Mouse (Mus musculus): ENCODE results near the gene Ubn2. TPM values are rescaled to one million over a fixed set of nuclear protein-coding genes. Genes with fewer than 3 reads are reported as not detected.

Ubn2 gene
- total and polyA plus RNA-seq, 2 experiments from 2014 or later, result 13.5 to 24.0 TPM

GRCm38 (mm10) chr6:38550250-38551061, 116.7 kb downstream of the Ubn2 start:
- no peak for TF ChIP-seq CTCF (IDR thresholded peaks at IDR 0.05)
- Histone ChIP-seq H3K9me3 (ENCODE audit: low read length) (no peaks in the 10 kb centered on the region), H3K4me1 (ENCODE audit: insufficient read depth, low read length) (no peaks in the 10 kb centered on the region; the same call in 1 of the 2 replicates), H3K9ac (replicated peaks; ENCODE audit: low read length, poor library complexity, severe bottlenecking) (peak overlapping the region; percentile 93), H3K4me2 (ENCODE audit: low read depth, low read length, poor library complexity, severe bottlenecking) (peak overlapping the region; percentile 63), H3K36me3 (ENCODE audit: insufficient read depth, low read length) (no peaks in the 10 kb centered on the region), H3K27ac (ENCODE audit: low read depth, low read length) (peak overlapping the region; percentile 98), H3K27me3 (ENCODE audit: insufficient read depth, low read length) (no peaks in the 10 kb centered on the region), H3K4me3 (ENCODE audit: low read depth, low read length) (peak overlapping the region; percentile 68)
- DNase-seq (ENCODE audit: low spot score) (peak; percentile 65), ATAC-seq (ENCODE audit: low FRiP score) (no peak)
- WGBS, result 4% methylated on average over 28 of the region's 28 CpGs

- peak within 1 kb of the TSS; percentile 93 for H3K9ac ChIP-seq (replicated peaks; ENCODE audit: low read length, poor library complexity, severe bottlenecking)
These were observed 117.6 kb downstream of the Ubn2 start, which contains the start of gene Luc7l2 for GRCm38 (mm10) chr6:38551062-38551988. Gene Luc7l2 (plus strand): TSS chr6:38551334.

GRCm38 (mm10) chr6:38551989-38552635, 118.4 kb downstream of the Ubn2 start:
- no peak for TF ChIP-seq CTCF (IDR thresholded peaks at IDR 0.05)
- Histone ChIP-seq H3K4me1 (ENCODE audit: insufficient read depth, low read length) (no peaks in the 10 kb centered on the region; the same call in 1 of the 2 replicates), H3K9ac (replicated peaks; ENCODE audit: low read length, poor library complexity, severe bottlenecking) (peak overlapping the region; percentile 79), H3K4me2 (ENCODE audit: low read depth, low read length, poor library complexity, severe bottlenecking) (peak overlapping the region; percentile 48), H3K36me3 (ENCODE audit: insufficient read depth, low read length) (no peaks in the 10 kb centered on the region), H3K27me3 (ENCODE audit: insufficient read depth, low read length) (no peaks in the 10 kb centered on the region), H3K27ac (ENCODE audit: low read depth, low read length) (peak overlapping the region; percentile 98), H3K4me3 (ENCODE audit: low read depth, low read length) (peak overlapping the region; percentile 68), H3K9me3 (ENCODE audit: low read length) (no peaks in the 10 kb centered on the region)
- DNase-seq (ENCODE audit: low spot score) (peak; percentile 98), ATAC-seq (ENCODE audit: low FRiP score) (peak; percentile 94)
- 0% methylated on average over 32 of the region's 32 CpGs for WGBS

More at GRCm38 (mm10) chr6:38551062-38551988, 117.6 kb downstream of the Ubn2 start, which contains the start of gene Luc7l2:
- H3K4me3 ChIP-seq (ENCODE audit: low read depth, low read length), result peak within 1 kb of the TSS; percentile 68
- no peaks in the 10 kb centered on the region for H3K36me3 ChIP-seq (ENCODE audit: insufficient read depth, low read length)
- H3K4me1 ChIP-seq (ENCODE audit: insufficient read depth, low read length), result no peaks in the 10 kb centered on the region; the same call in 1 of the 2 replicates
- DNase-seq (ENCODE audit: low spot score) (peak; percentile 99), ATAC-seq (ENCODE audit: low FRiP score) (peak; percentile 95)
- H3K9me3 ChIP-seq (ENCODE audit: low read length), result no peaks in the 10 kb centered on the region
- under 1% methylated on average over 83 of the region's 98 CpGs for WGBS
- H3K27me3 ChIP-seq (ENCODE audit: insufficient read depth, low read length), result no peaks in the 10 kb centered on the region
- no peak for TF ChIP-seq CTCF (IDR thresholded peaks at IDR 0.05)
- H3K27ac ChIP-seq (ENCODE audit: low read depth, low read length), result peak within 1 kb of the TSS; percentile 98
- H3K4me2 ChIP-seq (ENCODE audit: low read depth, low read length, poor library complexity, severe bottlenecking), result peak within 1 kb of the TSS; percentile 63

GRCm38 (mm10) chr6:38552636-38553000, 118.9 kb downstream of the Ubn2 start:
- H3K27me3 ChIP-seq (ENCODE audit: insufficient read depth, low read length), result no peaks in the 10 kb centered on the region
- peak overlapping the region; percentile 68 for H3K4me3 ChIP-seq (ENCODE audit: low read depth, low read length)
- TF ChIP-seq CTCF (IDR thresholded peaks at IDR 0.05), result no peak
- peak overlapping the region; percentile 79 for H3K9ac ChIP-seq (replicated peaks; ENCODE audit: low read length, poor library complexity, severe bottlenecking)
- H3K9me3 ChIP-seq (ENCODE audit: low read length), result no peaks in the 10 kb centered on the region
- no peaks in the 10 kb centered on the region for H3K36me3 ChIP-seq (ENCODE audit: insufficient read depth, low read length)
- H3K4me2 ChIP-seq (ENCODE audit: low read depth, low read length, poor library complexity, severe bottlenecking), result peak overlapping the region; percentile 48
- no peaks in the 10 kb centered on the region; the same call in 1 of the 2 replicates for H3K4me1 ChIP-seq (ENCODE audit: insufficient read depth, low read length)
- 23% methylated on average over 5 of the region's 5 CpGs for WGBS
- no peak for DNase-seq (ENCODE audit: low spot score)
- no peak for ATAC-seq (ENCODE audit: low FRiP score)
- H3K27ac ChIP-seq (ENCODE audit: low read depth, low read length), result no peak overlapping the region

Small RNAs within 50 kb of the gene (microRNA-seq; reads per million reads assigned to microRNA genes)
- gene Mir7670 (ENCODE audit: borderline number of aligned reads), result not detected

Other genes with a start within 250 kb of the Ubn2 start
- 40.1 and 42.5 TPM in 2 replicates for gene D630045J12Rik, start 179.9 kb upstream of the Ubn2 start, total RNA-seq (2014; rRNA removed)
- gene D630045J12Rik, start 179.9 kb upstream of the Ubn2 start, polyA plus RNA-seq (2015; fragmentation: Nextera tagmentation; extraction: Ambion mirVana), result 7.6 and 9.7 TPM in 2 replicates
- 8.1 and 11.0 TPM in 2 replicates for gene Zc3hav1l, start 134.7 kb upstream of the Ubn2 start, total RNA-seq (2014; rRNA removed)
- 3.6 and 3.7 TPM in 2 replicates for gene Zc3hav1l, start 134.7 kb upstream of the Ubn2 start, polyA plus RNA-seq (2015; fragmentation: Nextera tagmentation; extraction: Ambion mirVana)
- 3.5 and 4.5 TPM in 2 replicates for gene Zc3hav1, start 79.3 kb upstream of the Ubn2 start, total RNA-seq (2014; rRNA removed)
- 2.1 and 2.4 TPM in 2 replicates for gene Zc3hav1, start 79.3 kb upstream of the Ubn2 start, polyA plus RNA-seq (2015; fragmentation: Nextera tagmentation; extraction: Ambion mirVana)
- 7.5 and 8.6 TPM in 2 replicates for gene Ttc26, start 52.5 kb upstream of the Ubn2 start, total RNA-seq (2014; rRNA removed)
- 2.8 and 3.3 TPM in 2 replicates for gene Ttc26, start 52.5 kb upstream of the Ubn2 start, polyA plus RNA-seq (2015; fragmentation: Nextera tagmentation; extraction: Ambion mirVana)
- 48.3 and 48.4 TPM in 2 replicates for gene Fmc1, start 99.6 kb downstream of the Ubn2 start, total RNA-seq (2014; rRNA removed)
- gene Fmc1, start 99.6 kb downstream of the Ubn2 start, polyA plus RNA-seq (2015; fragmentation: Nextera tagmentation; extraction: Ambion mirVana), result 226 and 228 TPM in 2 replicates
- 51.5 and 88.0 TPM in 2 replicates for gene Luc7l2, start 117.4 kb downstream of the Ubn2 start, total RNA-seq (2014; rRNA removed)
- 26.2 and 40.3 TPM in 2 replicates for gene Luc7l2, start 117.4 kb downstream of the Ubn2 start, polyA plus RNA-seq (2015; fragmentation: Nextera tagmentation; extraction: Ambion mirVana)
- gene Klrg2, start 203.3 kb downstream of the Ubn2 start, total RNA-seq (2014; rRNA removed), result 0.22 and 0.90 TPM in 2 replicates
- 0.21 and 0.37 TPM in 2 replicates for gene Klrg2, start 203.3 kb downstream of the Ubn2 start, polyA plus RNA-seq (2015; fragmentation: Nextera tagmentation; extraction: Ambion mirVana)
- 123 and 128 TPM in 2 replicates for gene Clec2l, start 229.1 kb downstream of the Ubn2 start, total RNA-seq (2014; rRNA removed)
- 49.2 and 56.3 TPM in 2 replicates for gene Clec2l, start 229.1 kb downstream of the Ubn2 start, polyA plus RNA-seq (2015; fragmentation: Nextera tagmentation; extraction: Ambion mirVana)